ENCODE assay signal across 8 mouse cellular contexts in the genomic region with DNA sequence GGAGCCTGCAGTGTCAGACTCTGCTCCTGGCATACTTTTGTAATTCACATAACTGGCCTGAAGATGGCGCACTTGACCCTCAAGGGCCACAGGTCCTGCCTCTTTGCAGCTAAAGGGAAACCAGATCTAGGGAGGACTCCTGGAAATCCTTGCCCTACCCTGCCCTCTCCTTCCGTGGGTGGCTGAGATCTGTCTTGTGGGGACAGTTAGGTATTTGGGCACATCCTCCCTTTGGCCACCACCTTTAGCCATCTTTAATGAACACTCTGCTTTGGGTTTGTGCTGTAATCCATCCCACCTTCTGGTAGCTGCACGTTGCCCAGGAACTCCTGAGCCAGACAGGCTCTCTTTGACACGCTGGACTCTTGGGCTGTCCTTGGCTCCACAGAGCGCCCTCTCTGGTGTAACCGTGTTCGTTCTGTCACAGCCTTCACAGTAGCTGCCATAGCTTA. TPM values are rescaled to one million over a fixed set of nuclear protein-coding genes. Genes with fewer than 3 reads are reported as not detected.
DNase-seq lines count a peak whose midpoint lies in the region; ATAC-seq and TF ChIP-seq lines count a peak whose summit lies in the region.

No protein-coding gene starts in this region.

- no peaks in the 10 kb centered on the region; the same call in 1 of the 2 replicates for H3K27me3 ChIP-seq in thymus, adult 2 months (ENCODE audit: control insufficient read depth, insufficient read depth, low read length)
- H3K27me3 ChIP-seq in limb, embryonic 12.5 days = peaks cover 5% of the 10 kb centered on the region; the same call in 1 of the 2 replicates

- H3K4me1 ChIP-seq in thymus, adult 2 months (replicated peaks; ENCODE audit: control insufficient read depth, insufficient read depth, low read length) = peaks cover 30% of the 10 kb centered on the region
- peaks cover 30% of the 10 kb centered on the region for H3K4me1 ChIP-seq in limb, embryonic 12.5 days (replicated peaks)

- DNase-seq in thymus, adult 2 months = peak; percentile 59
- no peak for DNase-seq in thymus, adult 18-20 months
- DNase-seq in brain, adult 2 months (ENCODE audit: low read depth, low spot score) = peak; percentile 91
- DNase-seq in neural tube, embryonic 10.5 days (ENCODE audit: extremely low spot score, low spot score) = peak; percentile 80
- DNase-seq in thymus, postnatal 25 days = peak; percentile 58

- 0 out of 2 replicates have a peak overlapping the region, but pooled peaks have one; percentile 8 for H3K9ac ChIP-seq in limb, embryonic 12.5 days (replicated peaks)

- H3K4me3 ChIP-seq in thymus, adult 2 months (ENCODE audit: control insufficient read depth, insufficient read depth, low read length) = no peak overlapping the region
- no peak overlapping the region for H3K4me3 ChIP-seq in limb, embryonic 12.5 days (replicated peaks)

- ATAC-seq in erythroid progenitor cell, adult 5-6 weeks (replicated peaks; ENCODE audit: low FRiP score, poor library complexity, severe bottlenecking) = peak; percentile 66
- ATAC-seq in inflammation-experienced regulatory T-cells, adult 6 months = peak; percentile 19
- no peak for ATAC-seq in limb, embryonic 12.5 days (ENCODE audit: insufficient number of reproducible peaks, insufficient read depth, low FRiP score, low TSS enrichment, low read depth)

- TF ChIP-seq POLR2A in thymus, adult 2 months (IDR thresholded peaks at IDR 0.05; ENCODE audit: control insufficient read depth, extremely low read depth, insufficient read depth, low read length, poor library complexity) = no peak

- H3K4me2 ChIP-seq in limb, embryonic 12.5 days = 0 out of 2 replicates have a peak overlapping the region, but pooled peaks have one; percentile 18

- H3K9me3 ChIP-seq in limb, embryonic 12.5 days = no peaks in the 10 kb centered on the region

- TF ChIP-seq CTCF in thymus, adult 2 months (IDR thresholded peaks at IDR 0.05; ENCODE audit: borderline replicate concordance, control insufficient read depth, extremely low read depth, insufficient read depth, low read length, poor library complexity) = peak; percentile 76; the same call in 1 of the 2 replicates

- WGBS in thymus, adult 2 months = 7% methylated on average over 7 of the region's 7 CpGs
- WGBS in limb, embryonic 12.5 days = 1% methylated on average over 7 of the region's 7 CpGs

- no peaks in the 10 kb centered on the region for H3K36me3 ChIP-seq in thymus, adult 2 months (ENCODE audit: control insufficient read depth, insufficient read depth, low read length)
- no peaks in the 10 kb centered on the region for H3K36me3 ChIP-seq in limb, embryonic 12.5 days

- no peak overlapping the region for H3K27ac ChIP-seq in thymus, adult 2 months (ENCODE audit: control insufficient read depth, insufficient read depth, low read length)
- H3K27ac ChIP-seq in limb, embryonic 12.5 days = no peak overlapping the region

RNA-seq across cellular contexts. Expression of a gene that starts 4.0 kb away (rescaled TPM):
- polyA plus RNA-seq in thymus, adult 2 months (2012; rRNA removed) = 11.5 and 11.9 TPM in 2 replicates
- 2.1 TPM in 1 of 2 replicates, not detected in the other for total RNA-seq in erythroid progenitor cell, adult 5-6 weeks (2015; ENCODE audit: low replicate concordance)
- total RNA-seq in erythroid progenitor cell, adult 5-6 weeks (2017; ENCODE audit: low replicate concordance) = 0.13 and 0.83 TPM in 2 replicates
- 10 to 100 TPM in 1 of 3 experiments, 1 to 10 TPM in 2; 7.4 to 10.9 (median 9.1) TPM for polyA plus RNA-seq in inflammation-experienced regulatory T-cells, adult 6 months (2017; shearing (Covaris generic))
- polyA plus RNA-seq in limb, embryonic 12.5 days (2016; fragmentation: Nextera tagmentation; extraction: Ambion mirVana) = 7.5 and 8.6 TPM in 2 replicates

RNA-seq across cellular contexts. Expression of a gene that starts 28.4 kb away (rescaled TPM):
- 34.7 and 39.4 TPM in 2 replicates for polyA plus RNA-seq in thymus, adult 2 months (2012; rRNA removed)
- 1.3 and 3.6 TPM in 2 replicates for total RNA-seq in erythroid progenitor cell, adult 5-6 weeks (2015; ENCODE audit: low replicate concordance)
- 4.4 and 5.4 TPM in 2 replicates for total RNA-seq in erythroid progenitor cell, adult 5-6 weeks (2017; ENCODE audit: low replicate concordance)
- 10 to 100 TPM; 55.3 to 67.0 (median 65.0) TPM for polyA plus RNA-seq in inflammation-experienced regulatory T-cells, adult 6 months (2017; shearing (Covaris generic))
- 0.15 and 0.20 TPM in 2 replicates for polyA plus RNA-seq in limb, embryonic 12.5 days (2016; fragmentation: Nextera tagmentation; extraction: Ambion mirVana)

Comparison
In these comparisons a context has a peak if more than half of its experiments do, and no peak if none do; other contexts are left out.
1. DNase-seq: peak in thymus, adult 2 months (single experiment), brain, adult 2 months (single experiment), neural tube, embryonic 10.5 days (single experiment) and thymus, postnatal 25 days (single experiment); none in thymus, adult 18-20 months (0 of 2).
2. RNA of a gene that starts 28.4 kb away (polyA plus RNA-seq): 55.3 to 67.0 TPM in inflammation-experienced regulatory T-cells, adult 6 months and 34.7 to 39.4 TPM in thymus, adult 2 months; 0.15 to 0.20 TPM in limb, embryonic 12.5 days; every median in the first group is over 10 times any median in the second.